Mouse (Mus musculus) mouse embryonic stem cell (cell line): Measurements from ENCODE around the gene Slc39a5.

Experiments used
- in situ Hi-C, 2 experiments: fragments of 300-500 bp; cut with MboI; formaldehyde crosslinking; loops; 1 replicate in 1 of 2; 3 replicates in 1 of 2; pipeline ENCODE4 v1.14.3; 2019 to 2020; ENCODE audit warnings: low sequenced_read_pairs in 2 of 2, low pct_unique_long_range_greater_than_20kb in 1 of 2, mixed read lengths in 1 of 2; ENCODE audit not compliant: unreplicated experiment in 1 of 2

Gene Slc39a5

GRCm38 (mm10) chr10:128401056-128401455 lies at the start of gene Slc39a5:
Slc39a5 (minus strand) TSS chr10:128401229.
- in situ Hi-C loops = no loop called here

GRCm38 (mm10) chr10:128445407-128445806 lies 44.4 kb upstream of the Slc39a5 start:
- in situ Hi-C loops = no loop called here

GRCm38 (mm10) chr10:128444354-128444753 lies 43.3 kb upstream of the Slc39a5 start:
- in situ Hi-C loops = no loop called here

DNA sequence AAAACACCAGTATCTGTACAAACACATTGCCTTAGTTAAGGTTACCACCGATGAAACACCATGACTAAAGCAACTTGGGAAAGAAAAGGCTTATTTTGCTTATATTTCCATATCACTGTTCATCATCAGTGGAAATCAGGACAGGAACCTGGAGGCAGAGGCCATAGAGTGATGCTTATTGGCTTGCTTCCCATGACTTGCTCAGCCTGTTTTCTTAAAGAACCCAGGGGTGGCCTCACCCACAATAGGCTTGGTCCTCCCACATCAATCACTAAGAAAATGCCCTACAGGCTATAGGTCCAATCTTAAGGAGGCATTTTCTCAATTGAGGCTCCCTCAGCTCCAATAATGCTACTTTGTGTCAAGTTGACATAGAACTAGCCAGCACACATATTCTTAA lies 41.7 kb upstream of the Slc39a5 start:
- in situ Hi-C loops = no loop called here

DNA sequence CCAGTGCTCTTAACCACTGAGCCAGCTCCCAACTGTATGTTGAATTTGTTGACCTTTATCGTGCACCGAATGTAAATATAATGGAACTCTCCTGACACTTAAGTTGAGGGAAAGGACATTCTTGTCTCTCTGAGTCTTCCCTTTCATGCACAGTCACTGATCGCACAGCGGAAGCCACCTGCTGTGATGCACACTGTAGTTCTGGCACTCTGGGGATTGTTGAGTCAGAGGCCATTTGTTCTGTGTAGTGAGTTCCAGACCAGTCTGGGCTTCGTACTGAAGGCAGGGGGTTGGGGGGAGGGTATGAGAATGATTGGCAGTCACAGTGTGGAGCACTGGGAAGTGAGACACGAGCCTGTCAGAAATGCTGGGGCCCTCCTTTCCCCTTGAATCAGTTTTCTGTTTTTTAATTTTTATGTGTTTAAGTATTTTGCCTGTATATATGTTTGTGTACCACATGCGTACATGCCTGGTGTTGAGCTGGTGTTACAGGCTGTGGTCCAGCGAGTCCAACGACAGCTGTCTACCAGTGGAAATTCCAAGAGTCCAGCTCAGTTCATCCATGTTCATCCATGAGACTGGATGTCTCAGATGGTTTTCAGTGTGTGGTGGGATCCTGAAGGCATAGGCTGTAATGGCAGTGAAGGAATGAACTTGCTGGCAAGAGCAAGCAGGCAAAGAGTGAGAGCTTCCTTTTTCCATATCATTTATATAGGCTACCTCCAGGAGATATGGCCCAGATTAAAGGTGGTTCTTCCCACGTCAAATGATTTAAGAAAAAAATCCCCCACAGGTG lies 40.5 kb upstream of the Slc39a5 start:
- in situ Hi-C loops = no loop called here

DNA sequence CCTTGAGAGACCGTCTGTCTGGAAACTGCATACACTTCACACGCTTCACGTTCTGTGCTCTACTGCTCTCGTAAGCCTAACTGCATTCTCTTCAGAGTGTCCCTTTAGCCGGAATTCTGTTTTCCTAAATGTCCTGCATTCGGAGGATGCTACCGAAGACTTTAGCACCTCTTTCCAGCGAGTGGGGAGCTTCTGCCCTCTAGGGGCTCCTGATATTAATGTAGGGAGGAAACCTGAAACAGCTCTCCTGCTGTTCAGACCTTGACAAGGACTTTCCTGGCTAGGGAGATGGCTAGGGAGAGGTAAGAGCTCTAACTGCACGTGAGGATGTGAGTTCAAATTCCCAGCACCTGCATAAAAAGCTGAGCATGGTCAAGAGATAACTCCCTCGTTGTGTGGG lies 39.4 kb upstream of the Slc39a5 start:
- in situ Hi-C loops = no loop called here

- in situ Hi-C loops = no loop called here
These were observed 37.7 kb upstream of the Slc39a5 start for GRCm38 (mm10) chr10:128438675-128439279.

GRCm38 (mm10) chr10:128436376-128436775 lies 35.3 kb upstream of the Slc39a5 start:
- in situ Hi-C loops = no loop called here

GRCm38 (mm10) chr10:128435873-128436272 lies 34.8 kb upstream of the Slc39a5 start:
- in situ Hi-C loops = no loop called here

DNA sequence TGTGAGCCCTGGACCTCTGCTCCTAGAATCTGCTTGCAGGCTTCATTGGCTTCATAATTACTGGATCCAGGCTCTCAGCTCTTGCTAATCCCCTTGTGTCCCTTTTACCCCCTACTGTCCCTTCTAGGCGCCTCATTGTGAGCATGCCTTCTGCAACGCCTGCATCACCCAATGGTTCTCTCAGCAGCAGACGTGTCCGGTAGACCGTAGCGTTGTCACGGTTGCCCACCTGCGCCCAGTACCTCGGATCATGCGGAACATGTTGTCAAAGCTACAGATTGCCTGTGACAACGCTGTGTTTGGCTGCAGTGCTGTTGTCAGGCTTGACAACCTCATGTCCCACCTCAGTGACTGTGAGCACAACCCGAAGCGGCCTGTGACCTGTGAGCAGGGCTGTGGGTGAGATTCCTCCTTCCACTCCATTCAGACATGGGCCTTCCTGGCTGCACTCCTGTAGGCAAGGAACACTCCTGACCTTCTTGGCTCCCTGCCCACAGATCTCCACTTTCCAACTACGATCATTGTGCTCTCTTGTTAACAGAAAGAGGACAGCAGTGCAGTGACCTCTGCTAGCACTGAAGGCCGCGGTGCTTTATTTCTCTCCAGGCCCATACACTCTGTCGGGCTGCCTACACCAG lies 34.3 kb upstream of the Slc39a5 start:
- in situ Hi-C loops = no loop called here

DNA sequence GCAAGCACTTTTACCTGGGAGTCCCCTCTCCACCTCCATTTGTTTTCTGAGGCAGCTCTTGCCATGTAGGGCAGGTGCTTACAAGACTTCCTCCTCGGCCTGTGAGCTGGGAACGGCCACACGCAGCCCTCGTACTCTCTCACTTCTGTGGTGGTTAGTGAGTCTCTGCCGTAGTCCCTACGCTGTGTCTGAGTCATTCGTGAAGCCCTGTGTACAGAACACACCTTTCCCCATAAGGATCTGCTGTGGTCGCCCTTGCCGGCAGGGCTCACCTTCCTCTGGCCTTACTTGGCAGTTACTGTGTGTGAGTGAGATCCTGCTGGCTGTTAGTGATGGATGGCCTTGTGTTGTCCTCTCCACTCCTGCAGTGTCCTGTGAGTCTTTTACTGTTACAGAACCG lies 33.7 kb upstream of the Slc39a5 start:
- in situ Hi-C loops = no loop called here

GRCm38 (mm10) chr10:128433417-128433816 lies 32.4 kb upstream of the Slc39a5 start:
- in situ Hi-C loops = no loop called here

- in situ Hi-C loops = no loop called here
These were observed 28.4 kb upstream of the Slc39a5 start for GRCm38 (mm10) chr10:128429454-128429853.

DNA sequence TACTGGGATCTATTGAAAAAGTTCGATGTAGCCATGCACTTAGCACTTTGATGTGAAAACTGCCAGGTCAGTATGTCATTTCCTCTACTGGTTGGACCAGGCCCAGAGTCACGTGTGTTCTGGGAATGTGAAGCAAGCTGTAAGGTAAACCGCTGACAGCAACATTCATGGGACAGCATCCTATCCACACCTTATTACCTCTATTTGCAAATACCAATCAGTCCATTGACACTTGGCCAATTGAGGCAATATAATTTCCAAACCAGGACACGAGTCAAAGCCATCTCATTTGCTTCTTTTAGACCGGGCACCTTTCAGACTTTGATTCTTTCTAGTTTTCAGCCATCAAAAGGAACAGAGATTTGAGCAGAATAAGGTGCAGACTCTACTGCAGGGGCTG lies 28.0 kb upstream of the Slc39a5 start:
- in situ Hi-C loops = no loop called here

GRCm38 (mm10) chr10:128425260-128425659 lies 24.2 kb upstream of the Slc39a5 start:
- in situ Hi-C loops = no loop called here

GRCm38 (mm10) chr10:128424604-128425003 lies 23.6 kb upstream of the Slc39a5 start:
- in situ Hi-C loops = no loop called here

DNA sequence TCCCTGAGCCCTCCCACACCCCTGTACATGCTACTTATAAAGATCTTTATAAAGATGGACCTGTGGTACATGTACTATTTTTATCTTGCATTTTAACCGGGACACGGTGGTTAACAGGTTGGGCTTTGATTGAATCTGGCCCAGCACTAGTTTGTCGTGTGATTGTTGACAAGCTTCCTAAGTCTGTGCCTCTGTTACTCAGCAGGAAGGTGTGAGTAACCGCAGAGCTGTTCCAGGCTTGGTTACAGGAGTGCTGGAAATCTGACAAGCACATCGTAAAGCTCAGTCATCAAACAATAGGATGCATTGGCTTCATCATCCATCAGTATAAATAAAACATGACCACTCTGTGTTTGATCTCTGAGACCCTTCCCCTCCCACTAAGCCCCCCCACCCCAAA lies 21.4 kb upstream of the Slc39a5 start:
- in situ Hi-C loops = no loop called here

GRCm38 (mm10) chr10:128414848-128415247 lies 13.8 kb upstream of the Slc39a5 start:
- in situ Hi-C loops = no loop called here

DNA sequence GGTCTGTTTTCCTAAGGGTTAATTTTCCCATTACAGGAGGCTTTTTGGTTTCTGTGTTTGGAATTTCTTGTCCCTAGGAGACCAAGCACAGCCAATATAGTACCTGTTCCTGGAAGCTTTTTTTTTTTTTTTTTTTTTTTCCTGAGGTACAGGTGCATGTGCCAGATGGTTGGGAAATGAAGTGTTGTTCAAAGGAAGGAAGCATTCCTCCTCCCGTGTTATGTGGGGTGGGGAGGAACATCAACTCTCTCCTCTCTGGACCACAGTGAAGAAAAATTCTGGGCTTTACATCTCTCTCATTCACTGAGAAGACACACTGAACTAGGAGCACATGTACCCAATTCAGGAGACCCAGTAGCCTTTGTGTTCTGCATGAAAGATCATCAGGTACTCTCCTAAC lies 12.0 kb upstream of the Slc39a5 start:
- in situ Hi-C loops = no loop called here

DNA sequence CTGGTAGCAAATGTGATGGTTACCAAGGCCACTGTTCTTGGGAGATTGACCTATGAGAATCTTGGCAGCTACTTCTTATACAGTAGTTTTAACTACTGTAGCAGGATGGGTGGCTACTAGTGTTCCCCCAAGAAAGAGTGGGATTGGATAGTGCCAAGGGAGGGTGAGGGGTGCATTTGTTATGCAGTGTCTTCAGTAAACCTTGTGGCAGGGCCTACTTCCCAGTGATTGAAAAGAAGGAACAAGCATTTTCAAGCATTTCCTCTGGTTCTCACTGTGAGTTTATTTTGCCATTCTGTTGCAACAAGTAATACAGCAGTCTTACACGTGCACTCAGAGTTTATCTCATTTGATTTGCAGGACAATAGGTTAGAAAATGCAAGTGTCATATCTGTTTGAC lies 11.5 kb upstream of the Slc39a5 start:
- in situ Hi-C loops = no loop called here
